Mouse (Mus musculus) urinary bladder, postnatal 14 days (tissue): ENCODE data around the gene Gm49378.

Experiments
- DNase-seq: peaks from one replicate; pipeline ENCODE4 v3.0.0; 2021; ENCODE audit warnings: low spot score

The Gm49378 gene

GRCm38 (mm10) chr14:55589771-55590448, 47.8 kb downstream of the Gm49378 start:
- no peak for DNase-seq

GRCm38 (mm10) chr14:55589271-55589670, 48.4 kb downstream of the Gm49378 start:
- DNase-seq = no peak

- DNase-seq = no peak
Measured at GRCm38 (mm10) chr14:55586149-55586548, 51.5 kb downstream of the Gm49378 start.

GRCm38 (mm10) chr14:55585566-55585960, 52.1 kb downstream of the Gm49378 start:
- DNase-seq = no peak

GRCm38 (mm10) chr14:55584702-55585565, 52.8 kb downstream of the Gm49378 start, which contains the start of gene Emc9:
Gene Emc9 (minus strand): TSS chr14:55585302.
- peak; percentile 78 for DNase-seq

- no peak for DNase-seq
Measured at GRCm38 (mm10) chr14:55584303-55584701, 53.4 kb downstream of the Gm49378 start.

- DNase-seq = no peak
Measured at GRCm38 (mm10) chr14:55581981-55582681, 55.6 kb downstream of the Gm49378 start.

GRCm38 (mm10) chr14:55580731-55581130, 57.0 kb downstream of the Gm49378 start:
- DNase-seq = no peak

- no peak for DNase-seq
Measured at GRCm38 (mm10) chr14:55579511-55580496, 57.9 kb downstream of the Gm49378 start.
